Comparison of ENCODE assay signal across 8 mouse cellular contexts in genomic region chr13:74009791-74010614, GRCm38 (mm10). TPM values are rescaled to one million over a fixed set of nuclear protein-coding genes. Genes with fewer than 3 reads are reported as not detected.
A peak's percentile ranks its signal among the peaks of the same experiment; 100 is the strongest.
DNase-seq lines count a peak whose midpoint lies in the region; ATAC-seq lines count a peak whose summit lies in the region.

No protein-coding gene starts in this region.

- H3K4me1 ChIP-seq in intestine, embryonic 15.5 days (replicated peaks): peaks cover 18% of the 10 kb centered on the region; the same call in 1 of the 2 replicates
- H3K4me1 ChIP-seq in megakaryocyte, embryonic 14.5 days: peaks cover 38% of the 10 kb centered on the region

- H3K27ac ChIP-seq in intestine, embryonic 15.5 days: no peak overlapping the region

- intact Hi-C loops in gastrocnemius, postnatal 36 days (cut with DNase I): no loop called here
- intact Hi-C loops in left cerebral cortex, postnatal 14 days (cut with DNase I): no loop called here

- H3K27me3 ChIP-seq in intestine, embryonic 15.5 days (replicated peaks): peaks cover 22% of the 10 kb centered on the region
- peaks cover 85% of the 10 kb centered on the region for H3K27me3 ChIP-seq in megakaryocyte, embryonic 14.5 days (replicated peaks)

- peak overlapping the region; percentile 51 for H3K4me3 ChIP-seq in intestine, embryonic 15.5 days (replicated peaks)
- peak overlapping the region; percentile 92 for H3K4me3 ChIP-seq in megakaryocyte, embryonic 14.5 days (replicated peaks)

- H3K36me3 ChIP-seq in intestine, embryonic 15.5 days: no peaks in the 10 kb centered on the region
- no peaks in the 10 kb centered on the region for H3K36me3 ChIP-seq in megakaryocyte, embryonic 14.5 days (replicated peaks; ENCODE audit: low read length)

- no peaks in the 10 kb centered on the region for H3K9me3 ChIP-seq in intestine, embryonic 15.5 days
- H3K9me3 ChIP-seq in megakaryocyte, embryonic 14.5 days: no peaks in the 10 kb centered on the region

- under 1% methylated on average over 53 of the region's 55 CpGs for WGBS in intestine, embryonic 15.5 days

- peak overlapping the region; percentile 99 for H3K4me2 ChIP-seq in intestine, embryonic 15.5 days (replicated peaks)

- ATAC-seq in activated CD4-positive, CD25-positive, alpha-beta regulatory T cell, adult 4 months: peak; percentile 7
- ATAC-seq in intestine, embryonic 15.5 days: peak; percentile 31

- DNase-seq in embryo, embryonic 10.5 days (ENCODE audit: low spot score): peak; percentile 85
- peak; percentile 39 to 48 for DNase-seq in gastrocnemius, postnatal 36 days
- DNase-seq in left cerebral cortex, postnatal 14 days (ENCODE audit: low spot score in 2 of 2): peak; percentile 87 to 89
- peak; percentile 80 for DNase-seq in right cerebral cortex, postnatal 25 days
- peak; percentile 54 to 68 for DNase-seq in urinary bladder, postnatal 4 days (ENCODE audit: low spot score in 2 of 2)

- peak overlapping the region; percentile 44 for H3K9ac ChIP-seq in intestine, embryonic 15.5 days

RNA-seq across cellular contexts. Expression of gene Tppp, which starts 0.8 kb away (rescaled TPM):
- under 1 TPM; 0.24 to 0.73 TPM for polyA plus RNA-seq in activated CD4-positive, CD25-positive, alpha-beta regulatory T cell, adult 4 months (2017; shearing (Covaris generic))
- total RNA-seq in gastrocnemius, postnatal 36 days (2021): 1 to 10 TPM; 4.5 to 4.7 TPM
- 2.1 and 2.3 TPM in 2 replicates for polyA plus RNA-seq in intestine, embryonic 15.5 days (2015; fragmentation: Nextera tagmentation; extraction: Ambion mirVana)
- 100 to 1,000 TPM; 230 to 250 TPM for total RNA-seq in left cerebral cortex, postnatal 14 days (2021)
- 0.17 TPM in 1 of 2 replicates, not detected in the other for polyA plus RNA-seq in megakaryocyte, embryonic 14.5 days (2012; ENCODE audit: insufficient read depth, low replicate concordance)

RNA-seq across cellular contexts. Expression of gene Zdhhc11, which starts 46.4 kb away (rescaled TPM):
- polyA plus RNA-seq in activated CD4-positive, CD25-positive, alpha-beta regulatory T cell, adult 4 months (2017; shearing (Covaris generic)): not detected
- not detected for total RNA-seq in gastrocnemius, postnatal 36 days (2021)
- polyA plus RNA-seq in intestine, embryonic 15.5 days (2015; fragmentation: Nextera tagmentation; extraction: Ambion mirVana): not detected in 2 replicates
- total RNA-seq in left cerebral cortex, postnatal 14 days (2021): not detected
- not detected in 2 replicates for polyA plus RNA-seq in megakaryocyte, embryonic 14.5 days (2012; ENCODE audit: insufficient read depth, low replicate concordance)

RNA-seq across cellular contexts. Expression of gene Cep72, which starts 52.1 kb away (rescaled TPM):
- 1 to 10 TPM; 5.0 to 9.5 TPM for polyA plus RNA-seq in activated CD4-positive, CD25-positive, alpha-beta regulatory T cell, adult 4 months (2017; shearing (Covaris generic))
- total RNA-seq in gastrocnemius, postnatal 36 days (2021): under 1 TPM; 0.15 to 0.66 TPM
- 14.1 and 15.2 TPM in 2 replicates for polyA plus RNA-seq in intestine, embryonic 15.5 days (2015; fragmentation: Nextera tagmentation; extraction: Ambion mirVana)
- total RNA-seq in left cerebral cortex, postnatal 14 days (2021): 1 to 10 TPM; 1.1 to 2.0 TPM
- 1.7 TPM in 1 of 2 replicates, not detected in the other for polyA plus RNA-seq in megakaryocyte, embryonic 14.5 days (2012; ENCODE audit: insufficient read depth, low replicate concordance)
